Mouse (Mus musculus): ENCODE results near the gene Synm.

DNA sequence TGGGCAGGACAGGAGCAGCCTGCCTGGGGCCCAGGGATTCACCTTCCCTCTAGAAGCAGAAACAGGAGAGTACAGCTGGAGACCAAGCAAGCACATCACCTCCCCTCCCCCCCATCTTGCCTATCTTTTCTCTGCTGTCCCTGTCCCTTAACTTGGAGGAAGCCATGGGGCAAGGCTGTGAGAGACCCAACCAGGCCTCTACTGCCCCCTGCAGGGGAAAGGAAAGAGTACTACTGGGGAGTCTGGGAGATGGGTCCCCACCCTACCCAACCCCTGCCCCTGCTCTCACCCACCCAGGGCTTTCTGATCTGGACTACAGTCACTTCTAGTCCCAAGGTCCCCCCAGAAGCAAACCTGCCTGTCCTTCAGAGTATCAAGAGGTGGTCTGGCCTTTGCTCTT lies 58.7 kb downstream of the Synm start:
- no peak for TF ChIP-seq ZNF384 (IDR thresholded peaks at IDR 0.05; ENCODE audit: low read depth, low read length)
- TF ChIP-seq CHD2 (IDR thresholded peaks at IDR 0.05; ENCODE audit: low read depth, low read length), result no peak
- no peak for TF ChIP-seq HCFC1 (IDR thresholded peaks at IDR 0.05; ENCODE audit: borderline replicate concordance, insufficient read depth, low read length)
- no peak for TF ChIP-seq MAFK (IDR thresholded peaks at IDR 0.05; ENCODE audit: insufficient read depth, low read depth, low read length)
